Mouse (Mus musculus) stomach, embryonic 14.5 days (tissue): ENCODE results near the gene Dnajc8. TPM values are rescaled to one million over a fixed set of nuclear protein-coding genes. Genes with fewer than 3 reads are reported as not detected.
"Not testable (repeated sequence)": the region's sequence is repeated elsewhere in the genome, so short reads cannot be mapped to it uniquely, and the experiment has no call there.

Source experiments
- ATAC-seq: fragments of 200-750 bp; cut with Nextera tagmentation; 2 replicates; pipeline ENCODE4 v1.8.0; 2017; ENCODE audit warnings: low read depth, moderate TSS enrichment; ENCODE audit not compliant: insufficient number of reproducible peaks, insufficient read depth, low FRiP score
- H3K27ac ChIP-seq: fragments of 300-500 bp; sonication (generic); 2 replicates; pipeline ENCODE4 v1.5.1; 2014; ENCODE audit warnings: mild to moderate bottlenecking, low read length, moderate library complexity, mixed read lengths
- H3K27me3 ChIP-seq: fragments of 300-500 bp; sonication (generic); 2 replicates; pipeline ENCODE4 v1.6.1; 2014; ENCODE audit warnings: low read length, control low read depth, mixed read lengths; ENCODE audit not compliant: control insufficient read depth, insufficient read depth
- H3K36me3 ChIP-seq: fragments of 300-500 bp; sonication (generic); 2 replicates; pipeline ENCODE4 v1.6.1; 2014; ENCODE audit warnings: mild to moderate bottlenecking, control low read depth, low read length, moderate library complexity, mixed read lengths; ENCODE audit not compliant: control insufficient read depth, insufficient read depth
- H3K4me1 ChIP-seq: fragments of 300-500 bp; sonication (generic); 2 replicates; pipeline ENCODE4 v1.6.1; 2014; ENCODE audit warnings: low read length, control low read depth, mixed read lengths; ENCODE audit not compliant: control insufficient read depth, insufficient read depth
- H3K4me2 ChIP-seq: fragments of 300-500 bp; sonication (generic); replicated peaks from 2 replicates; pipeline ENCODE4 v1.6.1; 2014; ENCODE audit warnings: low read depth, low read length, control low read depth
- H3K4me3 ChIP-seq: fragments of 300-500 bp; sonication (generic); 2 replicates; pipeline ENCODE4 v1.5.1; 2014; ENCODE audit warnings: low read depth, low read length, control low read depth
- H3K9ac ChIP-seq: fragments of 300-500 bp; sonication (generic); replicated peaks from 2 replicates; pipeline ENCODE4 v1.6.1; 2014; ENCODE audit warnings: low read depth, mild to moderate bottlenecking, control low read depth, low read length, moderate library complexity, mixed read lengths
- H3K9me3 ChIP-seq: fragments of 300-500 bp; sonication (generic); 2 replicates; pipeline ENCODE4 v1.6.1; 2016; ENCODE audit warnings: low read depth, low read length, control low read depth; ENCODE audit not compliant: control insufficient read depth
- WGBS: fragments of 180-500 bp; shearing (Covaris S2); extraction: QIAGEN DNeasy Blood & Tissue Kit; methylation state at CpG from one replicate; pipeline ENCODE4 v1.1.7; 2014; 5-methylcytosine and 5-hydroxymethylcytosine counted together
- polyA plus RNA-seq: library from polyadenylated mRNA; unstranded; fragments of >200 nt; fragmentation: Nextera tagmentation; extraction: Ambion mirVana; gene quantifications from 2 replicates; pipeline ENCODE4 v1.2.1, GENCODE M21; 2014

Gene Dnajc8
- polyA plus RNA-seq, 1 experiment from 2014 or later, result 163 TPM

DNA sequence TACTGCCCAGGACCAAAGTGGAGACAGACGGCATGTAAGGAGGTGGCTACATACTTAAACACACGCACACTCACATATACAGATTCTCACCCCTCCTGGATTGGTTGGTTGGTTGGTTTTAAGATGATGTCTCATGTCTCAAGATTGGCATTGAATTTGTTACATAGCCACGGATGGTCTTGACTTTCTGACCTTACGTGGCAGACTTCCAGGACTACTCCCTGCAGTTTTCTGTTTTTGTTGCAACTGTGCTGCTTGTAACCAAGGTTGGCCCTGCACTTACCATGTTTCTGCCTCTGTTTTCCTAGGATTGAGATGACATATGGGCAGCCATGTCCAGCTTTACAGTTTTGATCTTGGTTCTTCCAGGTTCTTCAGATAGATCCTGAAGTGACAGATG lies 6.1 kb downstream of the Dnajc8 start:
- peaks cover 50% of the 10 kb centered on the region for H3K36me3 ChIP-seq
- H3K4me3 ChIP-seq, result no peak overlapping the region
- no peak for ATAC-seq
- no peak overlapping the region for H3K4me2 ChIP-seq
- H3K27ac ChIP-seq, result no peak overlapping the region
- no peak overlapping the region for H3K9ac ChIP-seq
- H3K9me3 ChIP-seq, result no peaks in the 10 kb centered on the region
- H3K4me1 ChIP-seq, result peaks cover 7% of the 10 kb centered on the region
- 91% methylated on average over 4 of the region's 4 CpGs for WGBS
- no peaks in the 10 kb centered on the region for H3K27me3 ChIP-seq

DNA sequence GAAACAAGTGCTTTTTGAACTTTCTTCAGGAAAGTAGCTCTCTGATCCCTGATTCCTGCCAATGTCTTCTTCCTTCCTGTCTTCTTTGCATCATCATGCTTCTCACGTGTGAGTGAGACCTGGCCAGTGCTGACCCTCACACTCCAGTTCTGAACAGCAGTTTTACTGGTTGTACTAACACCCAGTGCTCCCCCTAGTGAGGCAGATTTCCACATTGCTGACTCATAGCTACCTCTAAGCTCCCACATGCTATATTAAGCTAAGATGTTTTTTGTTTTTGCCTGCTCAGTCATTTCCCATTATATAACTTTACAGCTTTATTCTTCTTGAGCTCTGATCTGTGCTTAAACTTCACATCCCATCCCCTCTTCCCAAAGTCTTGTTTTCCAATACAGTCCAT lies 7.4 kb downstream of the Dnajc8 start:
- Histone ChIP-seq H3K9ac (no peak overlapping the region), H3K36me3 (peaks cover 63% of the 10 kb centered on the region), H3K9me3 (no peaks in the 10 kb centered on the region), H3K4me3 (no peak overlapping the region), H3K27me3 (no peaks in the 10 kb centered on the region), H3K4me1 (no peaks in the 10 kb centered on the region), H3K27ac (no peak overlapping the region), H3K4me2 (no peak overlapping the region)
- WGBS, result 69% methylated on average over 1 of the region's 1 CpGs
- no peak for ATAC-seq

DNA sequence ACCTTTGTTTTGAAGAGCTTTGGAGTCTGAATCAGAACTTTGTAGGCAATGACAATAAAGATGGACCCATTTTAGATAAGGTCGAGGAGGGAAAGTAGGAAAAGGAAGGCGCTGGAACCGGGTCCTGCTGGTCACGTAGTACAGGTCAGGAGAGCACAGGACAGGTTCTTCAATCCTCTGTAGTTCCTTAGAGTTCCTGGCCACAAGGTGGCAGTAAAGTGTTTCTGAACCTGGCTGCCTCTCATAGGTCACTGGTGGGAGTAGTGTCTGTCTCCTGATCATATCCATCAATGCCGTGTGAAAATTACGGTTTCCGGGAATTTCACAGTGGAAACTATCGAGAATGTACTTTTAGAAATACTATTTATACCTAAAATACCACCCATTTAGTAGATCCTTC lies 10.5 kb downstream of the Dnajc8 start:
- Histone ChIP-seq H3K4me2 (no peak overlapping the region), H3K4me1 (no peaks in the 10 kb centered on the region), H3K27me3 (no peaks in the 10 kb centered on the region), H3K4me3 (no peak overlapping the region), H3K27ac (no peak overlapping the region), H3K9me3 (no peaks in the 10 kb centered on the region), H3K36me3 (peaks cover 80% of the 10 kb centered on the region), H3K9ac (no peak overlapping the region)
- 18% methylated on average over 8 of the region's 8 CpGs for whole genome bisulfite sequencing
- ATAC-seq, result no peak

DNA sequence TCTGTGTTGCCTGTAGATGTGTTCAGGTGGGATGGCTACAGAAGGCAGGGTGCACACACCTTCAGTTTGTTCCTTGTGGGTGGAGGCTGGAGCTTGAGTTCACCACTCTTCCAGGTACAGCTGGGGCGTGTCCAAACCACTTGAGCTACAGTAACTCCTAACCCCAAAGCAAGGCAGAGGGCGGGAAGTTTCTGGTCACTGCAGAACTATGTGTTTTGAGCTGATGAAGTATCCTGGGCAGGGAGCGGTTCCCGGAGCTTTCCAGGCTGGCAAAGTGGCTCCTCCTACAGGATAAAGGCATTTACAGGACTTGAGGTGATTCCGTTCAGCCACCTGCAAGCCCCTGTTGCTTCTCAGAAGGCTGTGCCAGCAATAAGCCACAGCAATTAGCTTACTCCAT lies 18.9 kb downstream of the Dnajc8 start:
- no peak overlapping the region for H3K9ac ChIP-seq
- WGBS, result 76% methylated on average over 5 of the region's 5 CpGs
- H3K27ac ChIP-seq, result no peak overlapping the region
- no peaks in the 10 kb centered on the region for H3K4me1 ChIP-seq
- no peak overlapping the region for H3K4me2 ChIP-seq
- ATAC-seq, result 0 out of 2 replicates have a peak, but pooled peaks have one; percentile 6
- H3K4me3 ChIP-seq, result no peak overlapping the region
- H3K27me3 ChIP-seq, result no peaks in the 10 kb centered on the region
- H3K36me3 ChIP-seq, result peaks cover 33% of the 10 kb centered on the region
- no peaks in the 10 kb centered on the region for H3K9me3 ChIP-seq

DNA sequence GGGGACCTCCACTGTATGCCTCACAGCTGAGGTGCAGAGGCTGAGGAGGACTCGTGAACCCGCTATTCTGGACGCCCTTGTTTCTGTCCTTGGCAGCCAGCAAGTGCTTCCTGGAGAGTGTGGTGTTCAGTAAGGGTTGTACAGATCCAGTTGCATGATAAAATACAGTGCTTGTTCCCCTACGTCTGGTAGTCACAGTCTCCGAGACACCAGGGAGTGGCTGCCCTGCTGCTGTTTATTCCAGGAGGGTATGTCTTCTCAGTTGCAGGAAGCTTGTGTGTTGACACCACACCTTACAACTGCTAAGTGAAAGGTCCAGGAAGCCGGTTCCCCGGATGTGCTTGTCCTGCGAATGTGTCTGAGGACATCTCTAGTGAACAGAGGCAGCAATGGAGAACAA lies 19.3 kb downstream of the Dnajc8 start:
- H3K9me3 ChIP-seq, result no peaks in the 10 kb centered on the region
- H3K4me2 ChIP-seq, result no peak overlapping the region
- H3K9ac ChIP-seq, result no peak overlapping the region
- H3K27me3 ChIP-seq, result no peaks in the 10 kb centered on the region
- H3K27ac ChIP-seq, result no peak overlapping the region
- no peaks in the 10 kb centered on the region for H3K4me1 ChIP-seq
- no peak for ATAC-seq
- WGBS, result 76% methylated on average over 8 of the region's 8 CpGs
- peaks cover 28% of the 10 kb centered on the region for H3K36me3 ChIP-seq
- no peak overlapping the region for H3K4me3 ChIP-seq

- not testable (repeated sequence) for H3K9me3 ChIP-seq, H3K4me2 ChIP-seq, H3K27ac ChIP-seq, H3K9ac ChIP-seq, H3K4me3 ChIP-seq, H3K4me1 ChIP-seq, ATAC-seq, H3K27me3 ChIP-seq
- WGBS, result 90% methylated on average over 7 of the region's 7 CpGs
- peaks cover 24% of the 10 kb centered on the region for H3K36me3 ChIP-seq
Observed at GRCm38 (mm10) chr4:132555550-132555949, 20.2 kb downstream of the Dnajc8 start.

- H3K36me3 ChIP-seq, result no peaks in the 10 kb centered on the region
- H3K4me2 ChIP-seq, result no peak overlapping the region
- H3K9ac ChIP-seq, result no peak overlapping the region
Observed at GRCm38 (mm10) chr4:132563261-132563660, 27.9 kb downstream of the Dnajc8 start.

GRCm38 (mm10) chr4:132563965-132564364 lies 28.6 kb downstream of the Dnajc8 start, which contains the start of gene Ptafr:
TSS of gene Ptafr (plus strand) at chr4:132564067.
- H3K27ac ChIP-seq, result no peak within 1 kb of the TSS; the same call in 1 of the 2 replicates
- ATAC-seq, result no peak

More at GRCm38 (mm10) chr4:132563261-132563660, 27.9 kb downstream of the Dnajc8 start:
- H3K9me3 ChIP-seq, result no peaks in the 10 kb centered on the region
- 0 out of 2 replicates have a peak, but pooled peaks cover 6% of the 10 kb centered on the region for H3K4me1 ChIP-seq
- H3K4me3 ChIP-seq, result no peak overlapping the region
- 68% methylated on average over 3 of the region's 3 CpGs for WGBS
- H3K27ac ChIP-seq, result no peak overlapping the region
- H3K27me3 ChIP-seq, result no peaks in the 10 kb centered on the region
- ATAC-seq, result no peak

GRCm38 (mm10) chr4:132565089-132565747 lies 29.9 kb downstream of the Dnajc8 start:
- H3K9ac ChIP-seq, result no peak overlapping the region
- H3K27ac ChIP-seq, result no peak overlapping the region
- ATAC-seq, result no peak
- WGBS, result 74% methylated on average over 12 of the region's 12 CpGs
- H3K4me1 ChIP-seq, result 0 out of 2 replicates have a peak, but pooled peaks cover 6% of the 10 kb centered on the region
- no peak overlapping the region for H3K4me3 ChIP-seq
- H3K27me3 ChIP-seq, result no peaks in the 10 kb centered on the region
- no peaks in the 10 kb centered on the region for H3K36me3 ChIP-seq
- no peak overlapping the region for H3K4me2 ChIP-seq
- H3K9me3 ChIP-seq, result no peaks in the 10 kb centered on the region

More at GRCm38 (mm10) chr4:132563965-132564364, 28.6 kb downstream of the Dnajc8 start, which contains the start of gene Ptafr:
- Histone ChIP-seq H3K9ac (no peak within 1 kb of the TSS), H3K27me3 (no peaks in the 10 kb centered on the region), H3K36me3 (no peaks in the 10 kb centered on the region), H3K4me3 (no peak within 1 kb of the TSS), H3K9me3 (no peaks in the 10 kb centered on the region), H3K4me2 (no peak within 1 kb of the TSS), H3K4me1 (0 out of 2 replicates have a peak, but pooled peaks cover 6% of the 10 kb centered on the region)
- WGBS, result 28% methylated on average over 4 of the region's 4 CpGs
